Mouse (Mus musculus): ENCODE data around the gene Alg11. TPM values are rescaled to one million over a fixed set of nuclear protein-coding genes. Genes with fewer than 3 reads are reported as not detected.

Alg11 gene
- polyA plus RNA-seq, 1 experiment from 2014 or later, result 13.7 TPM

DNA sequence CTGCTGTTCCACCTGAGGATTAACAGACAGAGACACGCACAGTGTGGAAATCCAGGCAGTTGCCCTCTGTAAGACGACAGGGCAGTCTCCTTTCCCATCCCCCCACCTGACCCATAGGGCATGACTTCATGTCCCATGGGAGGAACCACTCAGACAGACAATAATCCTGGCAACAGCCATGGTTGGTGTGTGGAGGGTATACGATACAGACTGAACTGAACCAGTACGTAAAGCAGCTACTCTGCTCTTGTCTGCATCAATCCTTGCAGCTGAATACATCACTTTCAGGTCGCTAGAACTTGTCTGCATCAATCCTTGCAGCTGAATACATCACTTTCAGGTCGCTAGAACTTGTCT is 20.4 kb upstream of the Alg11 start:
- H3K27me3 ChIP-seq, result peaks cover 16% of the 10 kb centered on the region
- in situ Hi-C loops (cut with MboI; ENCODE audit: low pct_unique_long_range_greater_than_20kb), result no loop called here
- no peak for TF ChIP-seq CTCF (IDR thresholded peaks at IDR 0.05)
- no peak for ATAC-seq
- no peak for DNase-seq (ENCODE audit: low read depth, low spot score)
- ChIA-PET POLR2A (no interaction called here), CTCF (no interaction called here)

GRCm38 (mm10) chr8:22042515-22042914 is 18.0 kb upstream of the Alg11 start:
- no peak for ATAC-seq
- TF ChIP-seq CTCF (IDR thresholded peaks at IDR 0.05), result no peak
- peaks cover 16% of the 10 kb centered on the region for H3K27me3 ChIP-seq
- no peak for DNase-seq (ENCODE audit: low read depth, low spot score)
- ChIA-PET CTCF (interaction anchor here (1.5 kb wide), 1 partner anchor 50 kb away, joined by 4 read pairs; no protein-coding TSS in a partner anchor), POLR2A (no interaction called here)
- in situ Hi-C loops (cut with MboI; ENCODE audit: low pct_unique_long_range_greater_than_20kb), result no loop called here

DNA sequence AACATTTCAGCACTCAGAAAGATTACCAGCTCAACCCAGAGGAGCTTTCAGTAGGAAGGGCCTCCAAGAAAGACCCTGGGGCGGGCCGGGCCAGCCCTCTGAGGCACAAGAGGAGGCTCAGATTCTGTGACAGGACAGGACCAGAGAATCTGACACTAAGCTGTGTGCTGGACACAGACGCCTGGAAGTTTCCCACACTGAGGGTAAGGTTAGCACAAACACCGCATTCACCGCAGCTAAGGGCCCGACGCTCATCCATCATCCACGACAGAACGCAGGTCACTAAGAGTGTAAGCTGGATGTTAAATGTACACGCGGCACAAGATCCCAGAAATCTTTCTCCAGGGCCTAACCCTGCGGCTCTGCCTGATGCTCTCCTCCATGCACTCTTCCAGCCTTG is 16.8 kb upstream of the Alg11 start:
- in situ Hi-C loops (cut with MboI; ENCODE audit: low pct_unique_long_range_greater_than_20kb), result no loop called here
- no peak for TF ChIP-seq CTCF (IDR thresholded peaks at IDR 0.05)
- POLR2A ChIA-PET, result no interaction called here
- CTCF ChIA-PET, result interaction anchor here (1.5 kb wide), 1 partner anchor 52 kb away, joined by 4 read pairs; no protein-coding TSS in a partner anchor
- peaks cover 21% of the 10 kb centered on the region for H3K27me3 ChIP-seq
- ATAC-seq (no peak), DNase-seq (ENCODE audit: low read depth, low spot score) (no peak)

- in situ Hi-C loops (cut with MboI; ENCODE audit: low pct_unique_long_range_greater_than_20kb), result no loop called here
- TF ChIP-seq CTCF (IDR thresholded peaks at IDR 0.05), result peak; percentile 83
- CTCF ChIA-PET, result interaction anchor here (0.7 to 1.4 kb wide), 4 partner anchors 20 to 119 kb away, joined by 3 to 6 read pairs (median 3); partner anchors contain the start of gene Nek3
- POLR2A ChIA-PET, result no interaction called here
- DNase-seq (ENCODE audit: low read depth, low spot score), result peak; percentile 25
- ATAC-seq, result peak; percentile 95
- peaks cover 28% of the 10 kb centered on the region for H3K27me3 ChIP-seq
Measured at GRCm38 (mm10) chr8:22047699-22048464, 12.6 kb upstream of the Alg11 start.

GRCm38 (mm10) chr8:22054674-22055491 is 5.6 kb upstream of the Alg11 start:
- no peak for DNase-seq (ENCODE audit: low read depth, low spot score)
- CTCF ChIA-PET, result no interaction called here
- in situ Hi-C loops (cut with MboI; ENCODE audit: low pct_unique_long_range_greater_than_20kb), result no loop called here
- no peak for TF ChIP-seq CTCF (IDR thresholded peaks at IDR 0.05)
- POLR2A ChIA-PET, result no interaction called here
- peaks cover 50% of the 10 kb centered on the region for H3K27me3 ChIP-seq
- ATAC-seq, result no peak

GRCm38 (mm10) chr8:22055492-22055877 is 5.0 kb upstream of the Alg11 start:
- peaks cover 46% of the 10 kb centered on the region for H3K27me3 ChIP-seq
- ATAC-seq, result no peak
- in situ Hi-C loops (cut with MboI; ENCODE audit: low pct_unique_long_range_greater_than_20kb), result no loop called here

GRCm38 (mm10) chr8:22056850-22057249 is 3.7 kb upstream of the Alg11 start:
- POLR2A ChIA-PET, result no interaction called here
- H3K27me3 ChIP-seq, result peaks cover 37% of the 10 kb centered on the region
- CTCF ChIA-PET, result no interaction called here
- DNase-seq (ENCODE audit: low read depth, low spot score) (no peak), ATAC-seq (no peak)
- TF ChIP-seq CTCF (IDR thresholded peaks at IDR 0.05), result no peak
- in situ Hi-C loops (cut with MboI; ENCODE audit: low pct_unique_long_range_greater_than_20kb), result no loop called here

More at GRCm38 (mm10) chr8:22055492-22055877, 5.0 kb upstream of the Alg11 start:
- no peak for TF ChIP-seq CTCF (IDR thresholded peaks at IDR 0.05)
- no peak for DNase-seq (ENCODE audit: low read depth, low spot score)
- POLR2A ChIA-PET, result no interaction called here
- CTCF ChIA-PET, result no interaction called here

DNA sequence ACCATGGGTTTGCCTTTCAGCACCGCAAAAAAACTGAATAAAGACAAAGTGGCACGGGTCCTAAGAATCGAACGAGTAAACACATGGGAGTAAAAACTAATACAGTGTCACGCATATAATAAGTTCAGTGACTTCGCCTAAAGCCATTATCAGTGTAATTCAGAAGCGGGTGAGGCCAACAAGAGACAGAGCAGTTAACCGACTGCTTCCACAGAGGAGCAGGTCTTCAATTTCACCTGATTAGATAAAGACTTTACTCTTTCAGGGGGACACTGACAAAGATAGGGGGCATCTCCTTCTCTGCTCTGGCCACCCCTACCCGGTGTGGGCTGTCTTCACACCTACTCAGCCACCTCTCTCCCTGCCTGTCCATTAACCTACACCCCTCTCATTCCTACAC is 2.2 kb upstream of the Alg11 start:
- H3K27me3 ChIP-seq, result peaks cover 33% of the 10 kb centered on the region
- ChIA-PET CTCF (no interaction called here), POLR2A (no interaction called here)
- in situ Hi-C loops (cut with MboI; ENCODE audit: low pct_unique_long_range_greater_than_20kb), result no loop called here
- DNase-seq (ENCODE audit: low read depth, low spot score) (no peak), ATAC-seq (no peak)
- no peak for TF ChIP-seq CTCF (IDR thresholded peaks at IDR 0.05)

DNA sequence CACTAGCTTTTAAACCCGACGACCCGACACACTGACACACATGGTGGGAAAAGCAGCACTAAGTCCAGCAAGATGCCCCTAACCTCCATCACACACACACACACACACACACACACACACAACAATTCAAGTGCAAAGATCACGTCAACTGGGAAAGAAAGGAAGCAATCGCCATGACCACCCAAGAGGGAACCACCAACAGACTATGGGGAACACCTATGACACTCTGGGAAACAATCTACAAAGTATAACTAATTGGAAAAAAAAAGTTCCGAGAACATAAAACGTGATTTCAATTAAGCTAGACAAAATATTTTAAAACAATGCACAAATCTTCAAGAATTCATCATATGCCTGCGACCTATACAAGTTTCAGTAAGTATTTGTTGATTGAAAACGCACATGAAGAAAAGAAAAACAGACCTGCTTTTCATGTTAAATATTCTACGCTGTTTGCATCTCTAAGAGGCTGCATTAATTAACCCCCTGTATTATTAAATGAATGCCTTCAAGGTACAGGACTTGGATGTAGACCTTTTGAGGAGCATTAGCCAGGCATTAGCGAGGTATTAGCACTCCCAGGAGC is 1.3 kb upstream of the Alg11 start:
- no peak for ATAC-seq
- peaks cover 33% of the 10 kb centered on the region for H3K27me3 ChIP-seq
- ChIA-PET POLR2A (no interaction called here), CTCF (interaction anchor here (0.9 kb wide), 1 partner anchor 67 kb away, joined by 3 read pairs; no protein-coding TSS in a partner anchor)
- in situ Hi-C loops (cut with MboI; ENCODE audit: low pct_unique_long_range_greater_than_20kb), result no loop called here
- DNase-seq (ENCODE audit: low read depth, low spot score), result no peak
- TF ChIP-seq CTCF (IDR thresholded peaks at IDR 0.05), result no peak

DNA sequence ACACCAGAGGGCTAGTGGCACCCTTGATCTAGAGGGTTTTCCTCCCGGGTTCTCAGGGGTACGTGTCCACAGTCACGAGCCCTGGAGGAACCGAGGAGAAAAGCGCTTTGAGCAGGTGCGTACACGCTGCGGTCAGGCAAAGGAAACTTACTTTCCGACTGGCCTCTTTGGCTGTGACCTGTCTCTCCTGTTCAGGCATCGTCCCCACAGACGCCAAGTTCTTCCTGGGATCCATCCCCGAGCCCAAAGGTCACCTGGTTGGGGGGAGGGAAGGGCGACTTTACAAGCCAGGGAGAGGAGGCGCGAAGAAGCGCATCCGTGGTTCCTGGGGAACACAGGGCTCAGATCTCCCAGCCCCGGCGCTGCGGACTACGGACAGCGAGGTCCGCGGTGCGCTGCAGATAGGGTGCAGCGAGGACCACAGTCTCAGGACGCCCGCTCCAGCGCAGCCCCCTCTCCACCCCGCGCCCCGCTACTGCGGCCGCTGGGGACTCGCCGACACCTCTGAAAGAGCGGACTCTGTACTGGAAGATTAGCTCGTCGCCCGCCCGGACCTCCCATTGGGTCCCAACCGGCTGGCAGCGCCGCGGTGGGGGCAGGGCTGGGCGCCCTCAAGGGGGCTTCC is 588 bp upstream of the Alg11 start, which contains the start of gene Atp7b:
Atp7b (minus strand) TSS at position 485 of the 625 bp plus-strand sequence.
- DNase-seq (ENCODE audit: low read depth, low spot score) (no peak), ATAC-seq (peak; percentile 55)
- in situ Hi-C loops (cut with MboI; ENCODE audit: low pct_unique_long_range_greater_than_20kb), result loop anchor here (5.0 kb wide), 1 partner anchor 112 kb away; no protein-coding TSS in a partner anchor
- ChIA-PET CTCF (interaction anchor here (0.9 to 1.4 kb wide), 2 partner anchors 66 to 106 kb away, joined by 3 to 4 read pairs; partner anchors contain the start of gene Nek3), POLR2A (no interaction called here)
- H3K27me3 ChIP-seq, result peaks cover 33% of the 10 kb centered on the region
- no peak for TF ChIP-seq CTCF (IDR thresholded peaks at IDR 0.05)

Data from Patski (cell line).